Mouse (Mus musculus): ENCODE measurements around the gene C130074G19Rik.
A peak's percentile ranks its signal among the peaks of the same experiment; 100 is the strongest.

The C130074G19Rik gene

DNA sequence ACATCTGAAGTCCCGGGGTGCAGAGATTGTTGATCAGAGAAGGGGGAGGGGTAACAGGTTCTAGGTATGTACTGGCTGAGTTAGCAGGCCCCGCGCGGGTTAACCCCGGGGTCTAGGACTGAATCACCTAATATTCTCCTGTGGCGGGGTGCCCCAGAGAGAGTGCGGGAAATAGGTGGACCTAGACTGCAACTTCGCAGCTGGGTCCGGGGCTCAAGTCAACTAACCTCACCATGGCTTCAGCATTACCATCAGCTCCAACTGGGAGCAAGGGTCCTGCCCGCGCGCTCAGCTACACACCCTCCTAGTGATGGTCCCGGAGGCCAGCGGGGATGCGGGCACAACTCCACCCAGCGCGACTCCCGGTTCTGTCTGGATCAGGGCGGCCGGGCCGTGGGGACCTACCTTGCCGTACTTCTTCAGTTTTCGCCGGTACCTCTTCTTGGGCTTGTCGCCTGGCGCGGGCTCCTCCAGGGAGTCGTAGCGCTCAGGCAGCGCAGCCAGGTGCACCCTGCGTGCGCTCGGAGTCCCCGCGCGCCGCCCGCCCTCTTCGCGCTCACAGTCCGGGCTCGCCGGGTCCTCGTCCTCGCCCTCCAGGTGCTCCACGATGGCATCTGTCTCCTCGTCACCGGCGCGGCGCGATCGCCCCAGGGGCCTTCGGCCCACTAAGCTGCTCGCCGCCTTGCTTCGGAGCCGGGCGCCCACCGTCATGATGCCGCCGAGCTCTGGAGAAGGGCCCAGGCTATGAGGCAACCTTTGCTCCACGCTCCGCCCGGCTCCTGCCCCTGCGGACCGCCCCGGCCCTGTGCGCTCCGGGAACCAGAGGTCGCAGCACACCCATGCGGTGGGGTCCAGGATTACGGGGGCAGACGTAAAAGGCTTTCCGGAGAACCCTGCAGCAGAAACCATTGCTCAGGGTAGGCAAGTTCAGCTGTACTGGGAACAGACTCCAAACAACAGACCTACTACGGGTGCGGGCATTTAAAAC lies at the start of gene C130074G19Rik:
TSS of gene C130074G19Rik (minus strand) at position 938 of the 988 bp plus-strand sequence.
- DNase-seq (ENCODE audit: low spot score): no peak

DNA sequence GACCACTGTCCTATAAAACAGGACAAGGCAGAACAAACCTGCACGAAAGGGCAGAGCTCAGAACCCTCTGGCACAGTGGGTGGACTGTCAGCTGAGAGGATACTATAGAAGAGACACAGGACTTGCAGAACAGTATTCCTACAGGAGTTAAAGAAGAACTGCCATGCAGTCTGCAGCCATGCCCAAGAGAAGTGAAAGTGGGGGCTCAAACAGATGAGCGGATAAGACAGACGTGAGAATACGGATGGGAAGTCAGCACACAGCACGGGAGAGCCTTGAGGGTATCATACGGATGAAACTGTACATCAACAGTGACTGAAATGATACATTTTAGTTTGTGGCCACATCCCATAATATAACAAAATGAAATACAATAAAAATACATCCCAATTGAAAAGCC lies 48.1 kb upstream of the C130074G19Rik start:
- DNase-seq (ENCODE audit: low spot score): no peak

DNA sequence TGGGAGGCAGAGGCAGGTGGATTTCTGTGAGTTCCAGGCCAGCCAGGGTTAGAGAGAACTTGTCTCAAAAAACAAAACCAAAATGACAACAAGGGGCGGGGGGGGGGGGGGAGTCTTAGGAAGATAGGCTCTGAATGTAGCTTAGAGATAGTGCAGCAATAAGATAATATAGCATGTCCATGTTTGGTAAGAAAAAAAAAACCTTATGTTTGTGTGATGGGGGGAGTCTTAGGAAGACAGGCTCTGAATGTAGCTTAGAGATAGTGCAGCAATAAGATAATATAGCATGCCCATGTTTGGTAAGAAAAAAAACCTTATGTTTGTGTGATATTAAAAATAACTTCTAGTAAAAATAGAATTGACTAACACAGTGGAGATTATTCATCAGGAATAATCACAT lies 45.4 kb upstream of the C130074G19Rik start:
- no peak for DNase-seq (ENCODE audit: low spot score)

DNA sequence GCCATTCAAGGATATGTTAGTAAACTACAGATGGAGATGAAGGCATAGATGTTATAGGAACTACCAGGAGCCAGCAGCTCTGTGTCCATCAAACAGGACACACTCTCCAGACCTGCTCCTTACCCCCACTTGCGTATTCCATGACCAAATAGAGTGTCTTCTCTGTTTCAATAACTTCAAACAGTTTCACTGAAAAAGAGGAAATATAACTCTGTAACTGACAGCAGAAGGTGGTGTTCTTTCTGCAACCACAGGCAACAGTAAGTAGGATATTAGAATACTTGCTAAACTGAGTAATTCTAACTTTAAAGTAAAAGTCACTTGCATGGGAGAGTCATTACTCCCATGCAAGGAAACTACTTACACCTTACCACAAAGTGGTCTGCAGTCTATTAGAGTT lies 44.9 kb upstream of the C130074G19Rik start:
- DNase-seq (ENCODE audit: low spot score): no peak

DNA sequence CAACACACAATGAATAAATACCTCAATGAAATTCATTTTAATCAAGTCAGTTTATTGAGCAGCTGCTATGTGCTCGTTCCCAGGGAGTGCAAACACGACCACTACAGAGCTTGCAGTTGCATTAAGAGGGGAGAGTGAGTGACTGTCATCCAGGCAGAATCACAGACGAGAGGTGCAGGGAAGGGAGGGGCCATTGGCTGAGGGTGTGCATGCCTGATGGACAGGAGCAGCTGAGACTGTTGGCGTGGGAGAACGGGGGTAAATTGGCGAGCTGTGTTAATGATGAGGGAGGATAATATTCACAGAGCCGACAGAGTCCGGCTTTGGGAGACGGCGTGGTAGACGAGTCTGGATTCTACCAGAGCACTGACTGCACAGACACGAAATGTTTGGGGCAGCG lies 39.8 kb upstream of the C130074G19Rik start:
- no peak for DNase-seq (ENCODE audit: low spot score)

DNA sequence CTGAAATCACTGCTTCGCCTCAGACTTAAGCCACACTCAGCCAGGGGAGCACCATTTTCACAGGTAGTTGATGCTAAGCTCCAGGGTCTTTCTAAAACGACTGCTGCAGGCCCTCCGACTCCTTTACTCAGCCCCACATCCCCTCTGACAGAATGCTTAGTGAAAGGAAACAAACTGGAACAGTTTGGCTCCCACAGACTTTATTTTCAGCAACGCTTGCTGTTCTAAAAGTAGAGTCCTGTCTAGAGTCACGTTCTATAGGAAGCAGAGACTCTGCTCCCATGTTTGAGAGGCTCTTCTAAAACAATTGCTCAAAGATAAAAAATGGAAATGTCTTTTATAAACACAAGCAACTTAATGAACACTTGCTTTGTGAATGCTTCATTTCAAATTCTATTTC lies 37.0 kb upstream of the C130074G19Rik start:
- no peak for DNase-seq (ENCODE audit: low spot score)

DNA sequence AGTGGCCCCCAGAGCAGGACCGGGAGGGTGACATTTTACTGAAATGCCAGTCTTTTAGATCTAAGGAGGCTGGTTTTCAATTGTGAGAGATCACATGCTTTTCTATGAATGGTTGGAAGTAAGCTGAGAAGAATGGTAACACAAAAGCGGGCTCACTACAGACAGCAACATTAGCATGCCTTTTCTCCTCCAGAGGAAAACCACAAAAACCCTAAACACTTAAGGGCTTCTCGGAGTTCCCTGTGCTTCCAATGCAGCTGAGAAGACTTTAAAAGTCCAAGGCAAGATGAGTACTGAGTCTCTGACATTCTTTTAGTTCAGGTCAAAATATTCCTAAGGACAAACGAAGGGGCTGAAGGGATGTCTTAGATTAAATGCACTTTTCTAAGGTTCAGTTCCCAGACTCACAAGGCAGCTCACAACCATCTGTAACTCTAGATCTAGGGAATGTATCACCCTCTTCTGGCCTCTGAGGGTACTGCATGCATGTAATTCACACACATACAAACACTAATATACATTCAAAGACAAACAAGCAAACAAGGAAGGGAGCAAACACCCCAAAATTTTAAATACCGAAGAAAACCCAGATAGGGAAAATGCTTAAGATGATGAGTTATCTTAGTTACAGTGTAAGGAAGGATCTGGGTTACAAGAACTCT lies 35.3 kb upstream of the C130074G19Rik start:
- no peak for DNase-seq (ENCODE audit: low spot score)

DNA sequence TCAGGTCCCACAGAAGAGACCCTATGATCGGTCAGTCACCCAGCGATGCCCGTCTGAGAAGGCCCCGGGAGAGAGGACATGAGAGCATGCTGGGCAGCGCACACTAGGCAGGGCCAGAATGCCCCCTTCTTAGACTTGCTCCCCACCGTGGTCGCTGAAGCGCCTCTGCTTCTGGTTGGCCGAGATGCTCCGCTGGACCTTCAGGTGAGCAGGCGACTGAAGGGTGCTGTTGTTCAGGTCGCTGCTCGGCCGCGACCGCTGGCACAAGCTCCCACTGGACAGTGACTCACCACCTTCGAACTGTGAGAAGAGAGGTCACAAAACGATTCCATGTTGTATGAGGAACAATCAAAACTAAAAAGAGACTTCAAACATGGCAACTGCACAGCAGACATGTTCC lies 29.3 kb upstream of the C130074G19Rik start:
- DNase-seq (ENCODE audit: low spot score): no peak

DNA sequence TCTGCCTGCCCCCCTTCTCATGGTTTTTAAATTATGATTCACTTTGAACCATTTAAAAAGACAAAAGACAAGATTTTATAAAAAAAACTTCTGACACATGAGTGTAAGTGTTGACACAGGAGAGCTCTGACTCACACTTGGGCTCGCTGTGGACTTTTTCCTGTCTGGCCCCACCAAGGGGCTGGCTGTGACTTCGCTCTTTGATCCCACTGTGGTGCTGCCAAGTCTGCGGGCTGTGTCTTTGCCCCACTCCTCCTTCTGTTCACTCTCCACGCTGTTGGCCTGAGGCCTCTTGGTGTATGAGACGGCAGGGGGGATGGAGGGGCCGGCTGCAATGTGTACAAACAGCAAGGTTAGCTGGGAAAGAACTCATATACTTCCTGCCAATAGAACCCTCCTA lies 28.8 kb upstream of the C130074G19Rik start:
- DNase-seq (ENCODE audit: low spot score): no peak

DNA sequence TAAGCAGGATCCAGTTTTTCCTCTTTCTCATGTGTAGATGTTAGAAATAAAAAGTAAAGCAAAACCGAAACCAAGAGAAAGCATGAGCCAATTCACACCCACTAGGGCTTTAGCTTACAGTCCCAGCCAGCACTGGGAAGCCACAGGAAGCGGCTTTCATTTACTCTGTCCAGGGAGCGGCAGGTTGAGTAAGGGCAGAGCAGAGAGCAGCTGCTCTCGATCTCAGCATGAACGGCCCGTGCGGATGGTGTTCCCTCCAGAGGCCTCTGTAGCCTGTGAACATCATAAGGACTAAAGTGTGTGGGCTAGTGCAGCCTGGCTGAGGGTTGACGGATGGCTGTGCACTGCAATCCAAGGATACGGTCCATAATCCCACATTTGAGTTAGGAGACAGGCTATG lies 25.5 kb upstream of the C130074G19Rik start:
- DNase-seq (ENCODE audit: low spot score): peak; percentile 31

DNA sequence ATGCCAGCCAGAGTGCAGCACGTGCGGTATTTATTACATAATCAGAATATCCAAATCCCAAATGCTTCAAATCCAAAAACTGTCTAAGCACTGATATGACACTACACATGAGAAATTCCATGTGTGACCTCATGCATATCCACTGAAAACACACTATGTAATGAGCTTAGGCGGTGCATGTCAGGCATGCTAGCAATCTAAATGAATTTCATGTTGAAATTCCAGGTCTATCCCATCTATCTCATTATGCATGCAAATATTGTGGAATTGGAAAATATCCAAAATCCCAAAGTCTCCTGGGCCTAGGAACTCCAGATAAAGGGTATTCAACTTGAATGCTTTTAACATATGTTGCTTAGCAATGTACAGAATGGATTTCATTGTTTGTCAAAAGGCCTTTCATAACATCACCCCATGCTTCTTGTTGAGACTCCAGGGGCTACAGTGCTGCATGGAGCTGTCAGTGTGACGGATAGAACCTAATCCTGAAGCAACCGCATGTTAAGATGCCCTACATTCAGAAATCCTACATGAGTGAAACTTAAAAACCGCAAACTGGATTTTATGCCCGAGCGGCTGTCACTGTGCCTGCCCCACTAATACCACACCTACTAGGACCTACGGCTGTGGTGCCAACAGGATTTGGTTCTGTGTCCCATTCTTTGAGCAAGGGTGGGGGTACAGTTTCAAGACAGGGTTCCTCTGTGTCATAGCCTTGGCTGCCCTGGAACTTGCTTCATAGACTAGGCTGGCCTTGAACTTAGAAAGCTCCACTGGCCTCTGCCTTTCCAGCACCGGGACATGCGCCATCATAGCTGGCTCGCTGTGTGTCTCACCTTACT lies 23.1 kb upstream of the C130074G19Rik start:
- DNase-seq (ENCODE audit: low spot score): no peak

DNA sequence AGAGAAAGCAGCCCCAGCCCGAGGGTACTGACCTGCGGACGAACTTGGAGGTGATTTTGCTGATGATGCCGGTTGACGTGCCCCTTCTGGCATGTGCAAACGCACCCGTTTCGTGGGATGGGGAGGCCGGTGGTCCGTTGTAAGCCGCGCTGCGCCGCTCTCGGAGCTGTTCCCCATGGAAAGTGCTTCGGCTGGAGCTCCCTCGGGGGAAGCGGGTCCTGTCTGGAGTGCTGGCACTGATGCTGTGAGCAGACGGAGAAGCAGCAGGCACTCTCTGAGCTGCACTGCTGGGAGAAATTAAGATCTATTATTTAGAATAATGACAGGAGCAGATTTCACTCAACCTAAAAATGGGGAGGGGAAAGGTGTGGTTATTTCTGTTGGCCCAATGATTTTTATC lies 22.4 kb upstream of the C130074G19Rik start:
- no peak for DNase-seq (ENCODE audit: low spot score)

DNA sequence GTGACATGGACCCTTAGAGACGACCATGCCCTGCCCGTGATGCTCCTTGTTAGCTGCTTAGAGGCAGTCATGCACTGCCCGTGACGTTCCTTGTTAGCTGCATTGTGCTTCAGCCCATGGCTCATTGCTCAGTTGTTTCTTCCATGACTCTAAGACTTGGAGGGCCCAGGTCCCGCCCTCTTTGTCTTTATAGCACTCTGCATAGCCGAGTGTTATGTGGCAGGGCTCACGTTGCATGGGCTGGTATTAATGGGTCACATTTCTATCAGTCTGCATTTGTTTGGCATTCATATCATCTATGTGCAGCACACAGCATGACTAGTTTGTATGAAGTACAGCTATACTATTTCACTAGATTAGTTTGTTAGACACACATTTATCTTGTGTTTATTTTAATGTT lies 20.7 kb upstream of the C130074G19Rik start:
- no peak for DNase-seq (ENCODE audit: low spot score)

DNA sequence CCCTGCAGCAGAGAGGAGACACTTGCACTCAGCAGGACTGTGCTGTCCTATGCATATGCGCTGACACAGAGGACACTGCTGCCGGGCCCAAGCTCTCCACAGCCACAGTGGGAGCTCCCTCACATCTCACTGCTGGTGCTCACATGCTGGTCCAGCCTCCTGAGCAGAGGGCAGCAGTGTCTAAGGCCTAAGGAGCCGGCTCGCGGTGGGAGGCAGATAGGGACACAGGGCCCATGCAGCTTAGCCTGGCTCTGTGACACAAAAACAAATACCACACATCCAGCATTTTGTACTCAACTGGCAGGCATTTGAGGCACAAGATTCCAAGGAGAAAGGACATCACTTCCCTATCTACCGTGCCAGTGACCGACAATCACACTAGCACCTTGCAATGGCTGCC lies 19.9 kb upstream of the C130074G19Rik start:
- DNase-seq (ENCODE audit: low spot score): no peak

DNA sequence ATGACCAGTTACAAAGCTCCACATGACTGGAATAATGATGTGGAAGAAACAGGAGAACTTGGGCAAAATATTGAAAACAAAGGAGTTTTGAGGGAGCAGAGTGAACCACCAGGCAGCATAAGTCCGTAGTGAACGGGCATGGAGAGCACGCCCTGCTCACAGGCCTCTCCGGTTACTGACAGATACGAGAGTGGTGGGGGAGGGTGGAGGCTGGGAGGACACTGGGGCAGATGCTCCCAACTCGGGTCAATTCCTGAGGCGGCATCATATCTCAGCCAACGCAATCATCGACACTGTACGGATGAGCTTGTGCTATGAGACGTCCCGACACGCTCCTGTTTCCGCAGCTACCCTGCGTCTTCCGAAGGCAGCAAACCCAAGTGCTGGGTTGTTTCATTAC lies 14.3 kb upstream of the C130074G19Rik start:
- no peak for DNase-seq (ENCODE audit: low spot score)

DNA sequence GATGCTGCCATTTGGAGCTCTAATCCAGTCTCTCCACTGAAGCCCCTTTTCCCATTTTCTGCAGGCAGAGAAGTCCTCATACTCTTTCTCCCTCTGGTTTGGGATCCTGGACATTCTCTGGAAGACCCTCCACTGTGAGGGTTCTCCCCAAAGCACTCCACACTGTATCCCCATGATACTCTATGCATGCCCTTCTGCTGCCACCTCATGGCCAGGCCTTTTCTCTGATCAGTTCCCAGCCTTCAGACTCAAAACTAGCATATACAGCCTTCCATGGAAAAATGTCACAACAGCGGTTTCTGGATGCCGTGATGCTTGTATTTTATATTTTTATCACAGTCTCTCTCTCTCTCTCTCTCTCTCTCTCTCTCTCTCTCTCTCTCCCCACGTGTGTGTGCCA lies 9.0 kb upstream of the C130074G19Rik start:
- no peak for DNase-seq (ENCODE audit: low spot score)

DNA sequence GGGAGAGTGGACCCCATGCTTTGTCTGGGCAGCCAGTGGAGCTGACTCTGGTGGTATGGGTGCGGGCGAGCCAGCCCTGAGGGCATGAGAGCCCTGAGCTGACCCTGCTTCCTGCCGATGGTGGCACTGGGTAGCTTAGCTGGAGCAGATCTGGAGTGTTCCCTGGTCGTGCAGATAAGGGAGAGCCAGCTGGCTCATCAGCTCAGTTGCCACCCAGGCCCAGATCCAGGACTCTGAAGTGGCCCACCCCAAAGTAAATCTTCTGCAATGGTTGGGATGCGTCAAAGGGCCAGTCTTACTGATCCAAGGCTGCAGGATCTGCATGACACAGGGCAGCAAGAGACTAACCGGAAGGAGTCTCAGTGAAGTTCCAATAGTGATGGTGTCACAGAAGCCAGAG lies 6.4 kb upstream of the C130074G19Rik start:
- no peak for DNase-seq (ENCODE audit: low spot score)

DNA sequence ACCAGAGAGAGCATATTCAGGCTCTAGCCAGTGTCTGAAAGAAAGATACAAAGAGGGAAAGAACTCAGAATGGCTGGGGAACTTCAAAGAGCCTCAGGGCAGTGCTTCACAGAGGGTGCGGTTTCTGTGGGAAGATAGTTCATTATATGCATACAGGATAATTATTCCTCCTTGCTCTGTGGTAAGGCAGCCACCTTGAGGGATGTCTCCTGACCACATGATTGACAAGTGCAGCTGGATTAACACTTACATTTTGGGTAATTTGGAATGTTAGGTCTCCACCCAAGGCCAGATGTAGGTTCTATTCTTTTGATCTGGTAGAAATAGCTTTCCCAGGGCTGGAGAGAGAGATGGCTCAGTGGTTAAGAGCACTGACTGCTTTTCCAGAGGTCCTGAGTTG lies 3.1 kb upstream of the C130074G19Rik start:
- DNase-seq (ENCODE audit: low spot score): no peak

DNA sequence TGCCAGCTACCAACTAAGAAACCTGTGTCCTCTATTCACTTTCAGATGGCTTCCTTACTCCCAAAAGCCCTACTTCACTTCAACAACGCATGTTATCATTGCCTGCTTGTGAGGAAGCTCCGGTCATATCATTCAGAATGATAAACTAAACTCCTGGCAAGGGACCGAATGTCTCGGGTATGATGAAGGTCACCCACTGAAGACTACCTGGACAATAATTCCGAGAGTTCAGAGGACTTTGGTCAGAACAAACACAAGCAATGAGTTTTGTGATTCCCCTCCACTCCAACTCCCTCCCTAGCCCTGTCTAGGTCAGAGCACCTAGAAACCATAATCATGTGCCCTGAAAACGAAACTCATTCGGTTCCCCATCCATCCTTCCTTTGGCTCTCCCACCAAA lies 1.2 kb downstream of the C130074G19Rik start:
- DNase-seq (ENCODE audit: low spot score): no peak

DNA sequence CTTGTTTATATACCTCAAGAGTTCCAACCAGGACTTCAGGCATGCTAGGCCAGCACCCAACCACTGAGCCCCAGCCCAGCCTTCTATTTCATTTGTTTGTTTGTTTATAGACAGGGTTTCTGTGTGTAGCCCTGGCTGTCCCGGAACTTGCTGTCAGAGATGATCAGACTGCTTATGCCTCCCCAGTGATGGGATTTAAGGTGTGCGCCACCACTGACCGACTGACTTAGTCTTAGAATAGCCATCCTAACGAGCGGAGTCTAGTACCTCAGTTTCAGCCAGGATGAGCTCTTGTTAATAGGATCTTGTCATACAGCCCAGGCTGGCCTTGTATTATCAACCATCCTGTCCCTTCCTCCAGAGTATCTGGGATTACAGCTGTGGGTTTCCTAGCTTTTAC lies 1.8 kb downstream of the C130074G19Rik start:
- DNase-seq (ENCODE audit: low spot score): no peak

DNA sequence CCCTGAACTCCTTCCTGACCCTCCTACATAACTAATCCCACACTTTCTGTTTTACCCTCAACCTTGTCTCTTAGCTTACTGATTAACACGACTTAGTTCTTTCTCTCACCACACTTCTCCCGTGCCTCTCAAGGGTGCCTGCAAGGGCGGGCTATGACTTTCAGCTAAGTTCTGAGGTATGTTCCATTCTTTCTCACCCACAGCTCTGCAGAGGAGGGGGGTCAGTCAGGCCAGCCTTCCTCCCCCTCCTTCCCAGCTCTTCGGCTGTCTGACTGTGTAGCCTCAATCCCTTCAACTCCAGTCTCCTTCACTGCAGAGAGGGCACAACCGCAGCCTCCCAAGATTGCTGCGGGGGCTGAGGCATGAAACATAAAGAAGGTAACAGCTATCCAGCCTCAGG lies 4.2 kb downstream of the C130074G19Rik start:
- no peak for DNase-seq (ENCODE audit: low spot score)

DNA sequence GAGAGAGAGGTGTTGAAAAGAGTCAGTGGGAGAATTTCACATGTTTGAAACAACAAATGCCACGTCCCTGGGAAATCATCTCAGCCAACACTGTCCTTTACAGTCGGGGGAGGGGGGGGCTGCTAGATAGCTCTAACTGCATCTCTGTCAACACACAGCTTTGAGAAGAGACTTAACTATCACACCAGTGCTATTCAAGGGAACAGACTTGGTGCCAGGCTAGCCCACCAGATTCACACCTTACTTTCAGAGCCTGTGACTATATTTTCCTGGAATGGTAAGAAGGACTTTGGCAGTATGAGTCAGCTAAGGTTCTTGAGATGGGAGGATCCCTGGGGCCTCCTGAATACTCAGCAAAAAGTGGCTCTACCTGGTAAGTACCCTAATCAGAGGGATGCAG lies 5.7 kb downstream of the C130074G19Rik start:
- DNase-seq (ENCODE audit: low spot score): no peak

DNA sequence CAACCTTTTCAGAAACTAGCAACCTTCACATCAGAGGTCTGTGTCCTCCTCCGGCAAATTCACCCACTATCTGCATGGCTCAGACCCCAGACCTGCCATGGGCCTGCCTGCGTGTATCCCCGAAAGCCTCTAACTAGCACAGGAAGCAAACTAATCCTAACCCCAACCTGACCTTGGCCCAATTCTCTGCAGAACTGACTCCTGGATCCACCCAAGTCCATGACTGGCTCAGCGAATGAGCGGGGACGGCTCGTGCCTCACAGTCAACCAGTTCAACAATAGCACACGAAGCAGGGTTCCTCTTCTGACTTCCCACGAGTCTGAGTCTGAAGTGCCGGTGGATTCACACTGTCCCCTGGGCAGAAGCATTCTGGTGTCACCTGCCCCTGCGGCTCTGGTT lies 9.1 kb downstream of the C130074G19Rik start:
- DNase-seq (ENCODE audit: low spot score): no peak

Data from MN1 (cell line).